Mouse (Mus musculus) limb, embryonic 12.5 days (tissue): ENCODE measurements at regions not wholly inside any gene's neighbourhood (a gene's known extent, or its start where the extent isn't known, plus 50 kb on each side); places are given as distances from the start of the nearest gene placed in this dataset.

Experiments used
- ATAC-seq: fragments of 200-750 bp; cut with Nextera tagmentation; 2 replicates; pipeline ENCODE4 v1.8.0; 2017; ENCODE audit warnings: low read depth, moderate TSS enrichment; ENCODE audit not compliant: insufficient number of reproducible peaks, insufficient read depth, low FRiP score, low TSS enrichment
- H3K27ac ChIP-seq: fragments of 300-500 bp; sonication (generic); 2 replicates; pipeline ENCODE4 v1.5.1; 2016; ENCODE audit warnings: mild to moderate bottlenecking, moderate library complexity
- H3K27me3 ChIP-seq: fragments of 300-500 bp; sonication (generic); 2 replicates; pipeline ENCODE4 v1.6.1; 2016; ENCODE audit warnings: mild to moderate bottlenecking, moderate library complexity
- H3K36me3 ChIP-seq: fragments of 300-500 bp; sonication (generic); 2 replicates; pipeline ENCODE4 v1.6.1; 2016; ENCODE audit warnings: mild to moderate bottlenecking, moderate library complexity
- H3K4me1 ChIP-seq: fragments of 300-500 bp; sonication (generic); replicated peaks from 2 replicates; pipeline ENCODE4 v1.6.1; 2016
- H3K4me2 ChIP-seq: fragments of 300-500 bp; sonication (generic); 2 replicates; pipeline ENCODE4 v1.6.1; 2016; ENCODE audit warnings: mild to moderate bottlenecking, moderate library complexity
- H3K4me3 ChIP-seq: fragments of 300-500 bp; sonication (generic); replicated peaks from 2 replicates; pipeline ENCODE4 v1.5.1; 2016; ENCODE audit warnings: mild to moderate bottlenecking
- H3K9ac ChIP-seq: fragments of 300-500 bp; sonication (generic); replicated peaks from 2 replicates; pipeline ENCODE4 v1.6.1; 2016; ENCODE audit warnings: mild to moderate bottlenecking, moderate library complexity
- H3K9me3 ChIP-seq: fragments of 300-500 bp; sonication (generic); 2 replicates; pipeline ENCODE4 v1.6.1; 2016; ENCODE audit warnings: mild to moderate bottlenecking, moderate library complexity
- WGBS: fragments of 180-500 bp; shearing (Covaris S2); methylation state at CpG from one replicate; pipeline ENCODE4 v1.1.7; 2016; 5-methylcytosine and 5-hydroxymethylcytosine counted together

DNA sequence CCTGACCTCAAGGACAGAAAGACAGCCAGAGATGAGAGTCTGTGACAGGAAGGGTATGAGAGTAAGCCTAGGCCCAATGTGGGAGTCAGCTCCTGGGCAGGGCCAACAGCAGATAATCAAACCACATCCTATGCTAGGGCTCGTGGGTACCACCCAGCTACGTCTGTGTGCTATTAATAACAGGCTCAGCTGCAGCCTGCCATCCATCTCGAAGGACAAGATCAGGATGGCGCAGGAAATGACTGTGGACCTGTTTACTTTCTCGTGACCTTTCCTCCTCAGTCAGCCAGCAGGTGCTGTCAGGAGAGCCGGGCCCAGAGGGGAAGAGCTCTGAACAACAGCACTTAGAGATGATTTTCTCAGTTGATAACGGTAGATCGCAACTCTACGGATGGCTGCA is 169.1 kb downstream of the Plk2 start:
- Histone ChIP-seq H3K27ac (no peak overlapping the region), H3K27me3 (no peaks in the 10 kb centered on the region), H3K9me3 (no peaks in the 10 kb centered on the region), H3K4me2 (no peak overlapping the region), H3K36me3 (no peaks in the 10 kb centered on the region), H3K4me3 (no peak overlapping the region), H3K4me1 (no peaks in the 10 kb centered on the region), H3K9ac (no peak overlapping the region)
- 59% methylated on average over 9 of the region's 9 CpGs for WGBS
- ATAC-seq: no peak

DNA sequence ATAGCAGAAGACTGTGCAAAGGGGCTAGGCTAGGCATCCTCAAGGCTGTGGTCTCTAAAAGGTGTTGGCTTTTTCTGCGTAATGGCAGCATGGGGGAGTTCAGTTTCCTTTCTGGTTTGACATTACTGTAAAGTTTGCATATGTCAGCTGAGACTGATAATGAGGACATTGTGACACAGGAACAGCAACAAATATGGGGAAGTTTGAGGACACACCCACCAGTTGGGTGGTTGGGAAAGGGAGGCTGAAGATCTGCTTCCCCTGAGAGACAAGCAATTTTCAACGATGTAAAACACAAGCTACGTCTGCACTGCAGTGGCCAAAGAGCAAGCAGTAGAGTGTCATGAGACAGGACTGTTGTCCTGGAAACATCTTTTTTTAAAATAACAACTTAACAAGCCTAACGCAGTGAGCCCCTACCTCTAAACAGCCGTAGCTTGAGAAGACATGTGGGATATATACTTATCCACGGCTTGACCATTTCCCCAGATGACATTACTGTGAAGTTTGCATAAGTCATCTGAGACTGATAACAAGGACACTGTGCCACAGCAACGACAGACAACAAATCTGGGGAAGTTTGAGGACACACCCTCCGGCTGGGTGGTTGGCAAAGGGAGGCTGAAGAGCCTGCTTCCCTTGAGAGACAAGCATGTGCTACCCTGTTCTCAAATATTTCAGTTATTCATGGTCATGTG is 173.8 kb downstream of the Plk2 start:
- 86% methylated on average over 8 of the region's 8 CpGs for WGBS
- H3K36me3 ChIP-seq: no peaks in the 10 kb centered on the region
- H3K9me3 ChIP-seq: no peaks in the 10 kb centered on the region
- no peaks in the 10 kb centered on the region for H3K27me3 ChIP-seq
- no peak overlapping the region for H3K27ac ChIP-seq
- H3K4me2 ChIP-seq: no peak overlapping the region
- no peaks in the 10 kb centered on the region for H3K4me1 ChIP-seq
- ATAC-seq: no peak
- H3K4me3 ChIP-seq: no peak overlapping the region
- H3K9ac ChIP-seq: no peak overlapping the region

DNA sequence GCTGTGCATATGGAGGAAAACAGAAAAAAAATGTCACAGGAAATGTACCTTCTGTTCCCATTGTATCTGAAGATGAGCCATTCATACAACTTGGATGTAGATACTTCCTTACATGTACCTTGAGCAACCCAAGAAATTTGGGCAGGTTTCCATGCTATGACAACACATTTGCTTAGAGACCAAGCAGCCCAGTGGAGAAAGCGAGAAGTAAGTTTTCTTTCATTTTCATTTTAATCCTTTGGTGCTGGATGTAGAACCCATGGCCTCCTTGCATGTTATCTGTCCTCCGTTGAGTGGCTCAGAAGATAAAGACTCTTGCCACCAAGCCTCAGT is 174.3 kb downstream of the Plk2 start:
- WGBS: 89% methylated on average over 2 of the region's 2 CpGs
- Histone ChIP-seq H3K27ac (no peak overlapping the region), H3K4me2 (no peak overlapping the region), H3K4me3 (no peak overlapping the region), H3K4me1 (no peaks in the 10 kb centered on the region), H3K9ac (no peak overlapping the region), H3K36me3 (no peaks in the 10 kb centered on the region), H3K9me3 (no peaks in the 10 kb centered on the region), H3K27me3 (no peaks in the 10 kb centered on the region)
- no peak for ATAC-seq

DNA sequence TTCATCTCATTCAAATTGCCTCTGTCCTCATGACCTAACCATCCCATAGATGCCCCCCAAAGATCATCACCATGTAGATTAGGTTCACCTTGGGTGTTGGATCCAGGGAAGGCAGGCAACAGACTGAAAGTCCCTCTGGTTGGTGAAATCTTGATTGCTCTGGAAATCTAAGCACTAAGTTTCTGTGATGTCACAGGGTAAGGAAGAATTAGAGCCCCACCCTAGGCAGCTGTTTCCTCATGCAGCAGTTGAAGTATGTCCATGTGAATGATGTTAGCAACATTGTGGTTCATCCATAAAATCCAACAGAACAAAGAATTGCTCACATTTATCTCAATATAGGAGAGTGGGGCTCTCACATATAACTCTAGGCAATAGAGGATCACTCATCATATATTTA is 175.5 kb downstream of the Plk2 start:
- no peaks in the 10 kb centered on the region for H3K9me3 ChIP-seq
- no peak overlapping the region for H3K27ac ChIP-seq
- no peak overlapping the region for H3K4me2 ChIP-seq
- H3K27me3 ChIP-seq: no peaks in the 10 kb centered on the region
- H3K36me3 ChIP-seq: no peaks in the 10 kb centered on the region
- no peak for ATAC-seq
- H3K4me3 ChIP-seq: no peak overlapping the region
- H3K9ac ChIP-seq: no peak overlapping the region
- H3K4me1 ChIP-seq: no peaks in the 10 kb centered on the region

DNA sequence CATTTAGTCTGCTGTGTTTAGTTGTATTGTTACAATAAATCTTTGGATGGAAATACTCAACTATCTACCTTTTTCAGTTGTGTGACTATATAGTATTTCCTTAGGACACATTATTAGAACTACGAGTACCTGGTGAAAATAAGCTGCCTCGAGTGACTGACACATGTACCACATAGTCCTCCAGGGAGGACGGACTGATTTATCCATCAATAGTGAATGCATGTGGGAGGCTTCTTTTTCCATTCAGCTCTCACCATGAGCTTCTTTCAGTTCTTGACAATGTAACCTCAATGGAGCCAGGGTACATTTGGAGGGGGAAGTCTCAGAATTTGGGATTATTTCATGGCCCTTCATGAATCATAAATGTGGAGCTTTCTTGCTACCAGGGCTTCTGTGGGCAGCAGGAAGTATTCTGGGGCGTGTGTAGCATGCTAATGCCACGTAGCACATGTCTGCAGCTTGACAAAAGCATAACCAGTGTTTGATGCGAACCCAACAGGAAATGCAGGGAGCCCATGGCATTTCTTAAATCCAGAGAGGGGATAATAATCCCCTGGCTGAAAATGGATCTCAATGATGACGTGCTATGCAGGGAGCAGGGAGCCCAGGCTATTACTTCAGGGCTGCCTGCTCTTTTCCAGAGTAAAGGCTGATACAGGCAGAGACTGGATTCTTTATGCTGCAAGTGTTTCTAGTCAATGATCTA is 178.7 kb downstream of the Plk2 start:
- WGBS: 60% methylated on average over 7 of the region's 7 CpGs
- ATAC-seq: no peak
- H3K9ac ChIP-seq: no peak overlapping the region
- H3K4me2 ChIP-seq: no peak overlapping the region
- H3K4me3 ChIP-seq: no peak overlapping the region
- no peaks in the 10 kb centered on the region for H3K9me3 ChIP-seq
- no peak overlapping the region for H3K27ac ChIP-seq
- no peaks in the 10 kb centered on the region for H3K27me3 ChIP-seq
- H3K36me3 ChIP-seq: no peaks in the 10 kb centered on the region
- H3K4me1 ChIP-seq: no peaks in the 10 kb centered on the region

DNA sequence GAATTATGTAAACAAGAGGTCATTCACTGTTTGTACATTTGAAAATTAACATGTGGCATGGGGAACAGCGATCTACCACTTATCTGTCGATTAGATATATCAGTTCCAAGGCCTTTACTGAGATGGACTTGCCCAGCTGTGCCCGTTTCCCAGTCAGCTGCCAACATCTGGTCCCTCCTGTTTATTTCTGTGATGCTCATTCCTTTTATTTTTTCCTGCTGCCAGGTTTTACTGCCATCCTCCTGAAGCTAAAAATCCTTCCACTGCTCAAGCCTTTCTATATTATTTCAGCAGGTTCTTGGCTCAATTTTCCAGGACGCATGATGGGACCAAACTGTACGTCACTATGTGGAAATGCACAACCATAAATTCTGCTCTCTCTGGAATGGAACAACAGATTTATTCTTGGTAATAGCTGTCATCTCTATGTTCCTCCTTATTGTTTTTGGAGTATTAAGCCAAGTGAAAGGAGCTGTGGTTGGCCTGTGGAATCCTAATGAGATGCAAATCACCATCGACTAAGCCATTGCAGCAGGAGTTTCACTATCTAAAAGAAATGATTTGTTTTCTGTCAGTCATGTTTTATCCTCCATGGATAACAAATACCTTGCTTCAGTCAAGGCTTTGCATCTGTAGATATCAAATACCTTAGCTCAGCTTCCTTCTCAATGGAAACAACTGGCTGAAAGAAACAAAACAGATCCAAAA is 180.1 kb downstream of the Plk2 start:
- H3K4me3 ChIP-seq: no peak overlapping the region
- H3K9ac ChIP-seq: no peak overlapping the region
- H3K27ac ChIP-seq: 0 out of 2 replicates have a peak overlapping the region, but pooled peaks have one; percentile 12
- no peaks in the 10 kb centered on the region for H3K27me3 ChIP-seq
- no peak overlapping the region for H3K4me2 ChIP-seq
- H3K9me3 ChIP-seq: no peaks in the 10 kb centered on the region
- WGBS: 72% methylated on average over 6 of the region's 6 CpGs
- no peaks in the 10 kb centered on the region for H3K4me1 ChIP-seq
- ATAC-seq: no peak
- H3K36me3 ChIP-seq: no peaks in the 10 kb centered on the region

DNA sequence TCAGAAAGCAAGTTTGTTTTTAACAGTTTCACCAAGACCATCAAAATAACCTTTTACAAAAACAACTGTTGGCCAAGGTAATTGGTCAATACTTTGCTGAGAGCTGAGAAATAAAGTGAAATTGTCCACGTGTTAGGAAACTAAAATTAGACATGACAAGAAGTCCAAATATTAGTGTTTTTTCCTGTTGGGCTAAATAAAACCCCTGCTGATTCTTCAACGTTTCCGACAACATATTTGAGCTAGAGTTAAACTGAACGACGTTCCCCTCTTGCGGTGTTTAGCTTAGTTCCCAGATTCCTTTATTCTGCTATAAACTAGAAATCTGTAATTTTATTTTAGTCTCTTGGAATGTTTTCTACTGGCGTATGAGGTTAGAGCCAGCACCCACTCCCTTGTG is 183.3 kb downstream of the Plk2 start:
- Histone ChIP-seq H3K27ac (no peak overlapping the region), H3K4me3 (no peak overlapping the region), H3K4me2 (no peak overlapping the region), H3K27me3 (no peaks in the 10 kb centered on the region), H3K4me1 (no peaks in the 10 kb centered on the region), H3K9ac (no peak overlapping the region), H3K36me3 (no peaks in the 10 kb centered on the region), H3K9me3 (no peaks in the 10 kb centered on the region)
- WGBS: 77% methylated on average over 7 of the region's 7 CpGs
- no peak for ATAC-seq

DNA sequence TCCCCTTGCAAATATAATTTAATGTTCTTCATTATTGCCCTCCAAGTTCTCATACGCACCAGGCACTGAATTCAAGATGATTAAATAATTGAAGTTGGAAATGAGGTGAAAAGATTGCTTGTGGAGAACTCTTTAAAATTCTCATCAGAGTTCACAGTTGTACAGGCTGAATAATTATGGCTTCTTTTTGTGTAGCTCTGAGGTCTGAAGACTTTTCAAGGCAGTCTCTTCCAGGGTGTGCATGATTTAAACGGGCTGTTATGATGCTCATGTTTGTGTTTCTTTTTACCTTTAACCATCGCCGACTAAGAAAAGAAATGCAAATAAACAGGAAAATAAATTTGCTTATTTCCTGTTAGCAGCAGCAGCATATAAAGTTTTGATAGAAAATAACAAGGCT is 185.3 kb downstream of the Plk2 start:
- H3K4me1 ChIP-seq: no peaks in the 10 kb centered on the region
- ATAC-seq: no peak
- no peaks in the 10 kb centered on the region for H3K27me3 ChIP-seq
- WGBS: 83% methylated on average over 4 of the region's 4 CpGs
- no peak overlapping the region for H3K9ac ChIP-seq
- no peaks in the 10 kb centered on the region for H3K36me3 ChIP-seq
- H3K4me3 ChIP-seq: no peak overlapping the region
- no peaks in the 10 kb centered on the region for H3K9me3 ChIP-seq
- no peak overlapping the region for H3K4me2 ChIP-seq
- H3K27ac ChIP-seq: no peak overlapping the region

DNA sequence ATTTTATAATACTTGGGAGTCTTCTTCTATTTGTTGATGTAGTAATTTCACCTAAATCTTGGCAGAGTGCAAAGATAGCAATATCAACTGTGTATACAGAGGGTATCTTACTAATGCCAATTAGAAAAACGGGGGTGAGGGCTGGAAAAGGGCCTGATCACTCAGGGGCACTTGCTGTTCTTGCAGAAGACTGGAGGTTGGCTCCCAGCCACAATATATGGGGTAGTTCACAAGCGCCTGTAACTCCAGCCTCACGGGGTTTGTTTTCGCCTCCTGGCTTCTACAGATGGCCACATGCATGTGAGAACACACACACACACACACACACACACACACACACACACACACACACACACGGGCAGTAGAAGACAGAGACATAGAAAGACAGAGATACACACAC is 185.7 kb downstream of the Plk2 start:
- Histone ChIP-seq H3K4me2 (no peak overlapping the region), H3K4me3 (no peak overlapping the region), H3K9ac (no peak overlapping the region), H3K27me3 (no peaks in the 10 kb centered on the region), H3K4me1 (no peaks in the 10 kb centered on the region), H3K27ac (no peak overlapping the region), H3K36me3 (no peaks in the 10 kb centered on the region), H3K9me3 (no peaks in the 10 kb centered on the region)
- no peak for ATAC-seq
- 71% methylated on average over 5 of the region's 5 CpGs for WGBS

DNA sequence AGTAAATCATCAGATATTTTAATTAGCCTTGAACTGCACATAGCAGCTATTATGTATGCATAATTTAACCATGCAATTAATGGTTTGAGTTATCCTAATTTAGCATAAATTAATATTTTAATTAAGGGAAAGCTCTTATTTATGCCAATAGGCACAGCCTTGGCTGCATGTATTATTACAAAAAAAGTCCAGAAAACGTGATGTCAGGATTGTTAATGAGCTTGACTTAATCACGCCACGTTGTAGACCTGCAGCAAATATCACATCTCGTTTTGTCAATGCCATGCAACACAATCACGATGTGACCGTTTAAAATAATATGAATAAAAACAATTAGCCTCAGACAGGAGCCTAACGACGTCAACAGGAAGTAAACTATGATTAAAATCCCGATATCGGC is 189.9 kb downstream of the Plk2 start:
- no peak overlapping the region for H3K4me3 ChIP-seq
- H3K36me3 ChIP-seq: no peaks in the 10 kb centered on the region
- no peaks in the 10 kb centered on the region for H3K9me3 ChIP-seq
- no peaks in the 10 kb centered on the region for H3K27me3 ChIP-seq
- WGBS: 75% methylated on average over 10 of the region's 10 CpGs
- no peak overlapping the region for H3K27ac ChIP-seq
- ATAC-seq: no peak
- no peak overlapping the region for H3K4me2 ChIP-seq
- H3K4me1 ChIP-seq: no peaks in the 10 kb centered on the region
- no peak overlapping the region for H3K9ac ChIP-seq

DNA sequence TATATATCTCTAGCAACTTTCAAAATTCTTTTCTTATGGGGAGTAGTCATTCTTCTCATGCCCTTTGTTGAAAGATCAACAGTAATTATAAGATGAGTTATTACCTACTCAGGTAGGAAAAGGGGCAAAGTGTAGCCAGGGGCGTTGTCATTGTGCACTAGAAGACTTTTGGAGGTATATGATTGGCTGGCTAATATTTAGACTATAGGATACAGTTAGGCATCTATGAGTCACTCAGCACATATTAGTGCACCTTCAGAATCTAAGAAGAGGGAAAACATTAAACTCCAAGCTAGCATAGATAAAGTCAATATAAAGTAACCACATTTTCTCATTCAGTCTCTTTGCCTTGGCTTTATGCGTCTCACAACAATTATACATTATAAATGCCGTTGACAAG is 199.8 kb downstream of the Plk2 start:
- no peak for ATAC-seq

More for the DNA sequence above, 199.8 kb downstream of the Plk2 start:
- WGBS: 87% methylated on average over 3 of the region's 3 CpGs
- H3K4me2 ChIP-seq: no peak overlapping the region
- H3K36me3 ChIP-seq: no peaks in the 10 kb centered on the region
- H3K9me3 ChIP-seq: no peaks in the 10 kb centered on the region
- peaks cover 3% of the 10 kb centered on the region; the same call in 1 of the 2 replicates for H3K4me1 ChIP-seq
- no peaks in the 10 kb centered on the region for H3K27me3 ChIP-seq
- no peak overlapping the region for H3K27ac ChIP-seq
- H3K4me3 ChIP-seq: no peak overlapping the region
- H3K9ac ChIP-seq: no peak overlapping the region
